Mouse (Mus musculus): Measurements from ENCODE around the gene Zc3h18.

The Zc3h18 gene

GRCm38 (mm10) chr8:122393717-122394116, 17.3 kb downstream of the Zc3h18 start:
- no peak for DNase-seq (ENCODE audit: low spot score in 2 of 2)

DNA sequence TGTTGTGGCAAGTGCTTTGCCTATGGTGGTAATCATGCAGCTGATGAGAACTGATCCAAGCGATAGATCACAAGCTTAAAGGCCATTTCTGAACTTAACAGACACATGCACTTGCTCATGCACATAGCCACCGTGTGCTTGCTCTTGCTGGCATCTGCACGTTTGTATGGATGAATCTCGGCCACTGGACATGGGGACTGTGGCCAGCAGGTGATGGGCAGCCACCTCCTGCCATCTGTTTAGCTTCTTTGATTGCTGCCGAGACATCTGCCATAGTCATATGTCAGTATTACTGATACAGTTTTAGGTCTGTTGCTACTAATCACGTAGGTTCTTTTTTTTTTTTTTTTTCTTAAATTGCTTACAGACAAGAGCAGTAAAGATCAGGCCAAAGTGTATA, 18.9 kb downstream of the Zc3h18 start:
- DNase-seq (ENCODE audit: low spot score in 2 of 2), result no peak

DNA sequence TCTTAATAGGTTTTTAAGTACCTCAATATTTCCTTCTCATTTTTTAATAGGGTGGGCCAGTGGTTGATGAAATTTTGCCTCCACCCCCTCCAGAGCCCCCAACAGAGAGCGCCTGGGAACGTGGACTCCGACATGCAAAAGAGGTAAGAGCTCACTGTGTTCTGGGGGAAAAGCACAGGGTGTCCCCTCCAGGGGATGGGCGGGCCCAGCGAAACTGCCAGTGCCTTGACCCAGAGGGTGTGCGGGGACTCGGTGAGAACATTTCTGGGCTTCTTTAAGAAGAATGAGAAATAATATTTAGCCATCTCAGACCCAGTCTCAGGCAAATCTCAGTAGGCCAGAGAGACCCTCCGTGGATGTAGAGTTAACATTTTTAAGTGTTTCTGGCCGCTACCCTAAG, 21.8 kb downstream of the Zc3h18 start:
- DNase-seq (ENCODE audit: low spot score in 2 of 2), result no peak

DNA sequence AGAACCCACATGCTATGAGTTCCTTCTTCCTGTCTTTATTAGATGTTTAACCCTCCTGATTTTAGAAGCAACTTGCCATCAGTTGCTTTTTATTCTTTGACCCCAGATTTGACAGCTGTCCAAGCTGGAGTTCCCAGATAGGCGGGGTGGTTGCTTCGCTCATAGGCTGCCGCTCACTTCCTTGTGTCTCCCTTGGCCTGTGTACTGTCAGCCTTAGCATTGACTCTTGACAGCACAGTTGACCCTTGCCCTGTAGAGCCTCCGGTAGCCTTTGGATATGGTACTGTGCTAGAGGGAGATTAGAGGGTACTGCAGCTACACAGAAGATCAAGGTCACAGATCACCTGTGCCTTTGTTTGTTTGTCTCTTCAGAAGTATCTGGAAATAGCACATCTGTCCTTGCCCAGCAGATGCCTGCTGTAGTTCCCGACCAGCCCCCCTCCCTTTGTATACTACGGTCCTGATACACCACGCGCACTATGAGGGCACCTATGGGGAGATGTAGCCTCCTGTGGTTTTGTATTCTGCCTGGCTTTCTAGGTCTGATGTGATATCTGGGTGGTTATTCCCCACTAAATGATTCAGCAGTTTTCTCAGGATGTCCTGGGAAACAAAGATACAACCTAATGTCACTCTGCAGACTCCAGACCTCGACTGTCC, 28.9 kb downstream of the Zc3h18 start:
- no peak for DNase-seq (ENCODE audit: low spot score in 2 of 2)

- no peak for DNase-seq (ENCODE audit: low spot score in 2 of 2)
These were observed 31.3 kb downstream of the Zc3h18 start for GRCm38 (mm10) chr8:122407678-122408077.

DNA sequence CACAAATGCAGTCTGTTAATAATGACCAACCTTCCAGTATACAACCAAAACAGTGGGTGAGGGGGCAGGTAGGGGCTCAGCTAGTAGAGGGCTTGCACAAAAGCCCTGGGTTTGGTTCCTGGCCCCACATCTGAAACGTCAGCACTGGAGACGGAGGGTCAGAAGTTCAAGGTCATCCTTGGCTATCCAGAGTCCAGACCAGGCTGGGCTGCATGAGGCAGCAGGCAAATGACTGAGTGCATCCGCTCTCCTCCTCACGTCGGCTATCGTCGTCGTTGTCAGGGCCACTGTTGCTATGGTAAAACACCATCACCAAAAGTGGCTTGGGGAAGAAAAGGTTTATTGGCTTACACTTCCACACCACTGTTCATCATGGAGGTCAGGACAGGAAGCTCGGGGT, 37.9 kb downstream of the Zc3h18 start:
- no peak for DNase-seq (ENCODE audit: low spot score in 2 of 2)

DNA sequence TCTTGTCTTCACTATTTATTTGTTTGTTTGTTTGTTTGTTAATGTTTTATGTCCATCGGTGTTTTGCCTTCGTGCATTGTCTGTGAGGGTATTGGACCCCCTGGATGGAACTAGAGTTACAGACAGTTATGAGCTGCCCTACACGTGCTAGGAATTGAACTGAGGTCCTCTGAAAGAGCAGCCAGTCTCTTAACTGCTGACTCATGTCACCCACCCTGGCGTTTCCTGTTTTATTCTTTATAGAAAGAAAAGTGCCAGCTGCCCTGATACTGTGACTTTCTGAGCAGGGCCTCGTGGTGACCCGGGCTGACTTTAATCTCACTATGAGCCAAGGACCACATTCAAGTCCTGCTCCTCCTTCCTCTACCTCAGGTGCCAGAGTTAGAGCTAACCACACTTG, 39.1 kb downstream of the Zc3h18 start:
- no peak for DNase-seq (ENCODE audit: low spot score in 2 of 2)

DNA sequence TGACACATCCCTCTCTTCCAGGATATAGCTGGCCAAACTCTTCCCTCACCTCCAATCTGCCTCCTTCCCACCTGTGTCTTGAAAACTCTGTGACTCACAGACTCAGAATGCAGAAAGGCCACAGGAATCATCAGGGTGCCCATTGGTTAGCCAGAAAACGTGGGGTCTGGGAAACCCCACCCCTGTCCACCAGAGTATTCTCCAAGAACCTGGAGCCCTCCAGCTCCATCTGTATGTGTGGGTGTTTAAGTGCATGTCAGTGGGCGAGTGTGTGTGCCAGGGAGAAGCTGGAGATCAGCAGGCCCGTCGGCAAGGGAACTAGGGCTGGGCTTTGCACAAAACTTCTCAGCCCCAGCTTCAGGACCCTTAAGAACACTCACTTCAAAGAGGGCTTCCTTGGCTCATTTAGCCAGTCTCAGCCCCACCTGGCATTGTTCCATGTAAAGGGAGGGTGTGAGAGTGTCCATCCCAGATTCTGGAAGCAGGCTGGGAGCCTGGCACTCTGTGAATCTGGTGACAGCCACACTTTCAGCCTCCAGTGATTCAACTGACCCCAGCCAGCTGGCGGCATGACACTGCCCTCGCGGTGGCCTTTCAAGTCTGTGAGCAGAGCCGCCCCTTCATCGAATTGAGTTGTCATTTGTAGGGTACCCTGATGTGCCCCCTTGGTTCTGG, 43.6 kb downstream of the Zc3h18 start:
- DNase-seq (ENCODE audit: low spot score in 2 of 2), result no peak

DNA sequence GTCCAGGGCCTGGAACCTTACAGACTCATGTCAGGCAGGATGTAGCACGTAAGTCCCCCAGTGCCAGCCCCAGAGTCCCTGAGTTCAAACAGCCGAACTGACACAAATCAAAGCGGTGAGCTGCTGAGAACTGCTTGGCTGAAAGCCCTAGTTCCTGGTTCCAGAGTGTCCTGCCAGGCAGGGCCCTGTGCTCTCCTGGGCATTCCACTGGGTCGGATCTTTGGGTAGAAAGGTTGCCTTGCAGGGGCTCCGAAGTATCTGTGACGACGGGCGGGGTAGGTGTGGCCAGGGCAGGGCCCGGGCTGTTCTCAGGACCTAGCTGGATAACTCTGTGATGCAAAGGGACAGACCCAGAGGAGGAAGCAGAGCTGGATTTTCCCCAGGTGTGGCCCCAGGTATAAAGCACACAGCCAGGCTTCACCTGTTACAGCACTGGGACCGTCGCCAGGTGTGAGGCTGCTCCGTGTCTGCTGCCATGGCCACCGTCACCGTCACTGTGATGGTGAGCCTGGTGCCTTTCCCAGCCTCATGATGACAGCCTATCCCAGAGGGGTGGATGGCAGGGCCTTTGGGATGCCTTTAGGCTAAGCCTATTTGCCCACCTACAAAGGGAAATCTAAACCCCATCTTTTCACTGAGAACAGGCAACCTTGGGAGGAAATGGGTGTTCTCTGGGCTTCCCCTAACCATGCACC, 45.1 kb downstream of the Zc3h18 start, which contains the start of gene Il17c:
Il17c (plus strand) TSS at position 645 of the 695 bp plus-strand sequence.
- no peak for DNase-seq (ENCODE audit: low spot score in 2 of 2)

GRCm38 (mm10) chr8:122423217-122423616, 46.8 kb downstream of the Zc3h18 start:
- DNase-seq (ENCODE audit: low spot score in 2 of 2), result no peak

DNA sequence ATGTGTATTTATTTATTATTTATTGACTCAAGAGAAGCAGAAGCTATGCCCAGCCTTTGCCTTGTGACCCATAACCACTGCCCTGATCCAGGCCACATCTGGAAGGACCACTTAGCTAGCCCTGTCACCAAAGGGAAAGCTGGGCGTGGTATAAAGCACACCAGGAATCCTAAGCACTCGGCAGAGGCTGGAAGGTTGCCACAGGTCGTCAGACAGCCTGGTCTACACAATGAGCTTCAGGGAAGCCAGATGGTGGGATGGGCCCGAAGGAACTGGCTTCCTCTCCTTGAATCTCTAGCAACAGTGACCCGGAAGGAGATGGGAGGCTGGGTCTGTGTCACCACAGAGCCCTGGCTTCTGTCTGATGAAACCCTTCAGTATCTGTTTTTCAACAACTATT, 47.2 kb downstream of the Zc3h18 start:
- no peak for DNase-seq (ENCODE audit: low spot score in 2 of 2)

GRCm38 (mm10) chr8:122426145-122426544, 49.7 kb downstream of the Zc3h18 start:
- no peak for DNase-seq (ENCODE audit: low spot score in 2 of 2)

GRCm38 (mm10) chr8:122427607-122428006, 51.2 kb downstream of the Zc3h18 start:
- DNase-seq (ENCODE audit: low spot score in 2 of 2), result no peak

GRCm38 (mm10) chr8:122428163-122428562, 51.8 kb downstream of the Zc3h18 start:
- no peak for DNase-seq (ENCODE audit: low spot score in 2 of 2)

- DNase-seq (ENCODE audit: low spot score in 2 of 2), result no peak
These were observed 53.7 kb downstream of the Zc3h18 start for GRCm38 (mm10) chr8:122430058-122430636.

- no peak for DNase-seq (ENCODE audit: low spot score in 2 of 2)
These were observed 54.2 kb downstream of the Zc3h18 start for GRCm38 (mm10) chr8:122430646-122431045.

DNA sequence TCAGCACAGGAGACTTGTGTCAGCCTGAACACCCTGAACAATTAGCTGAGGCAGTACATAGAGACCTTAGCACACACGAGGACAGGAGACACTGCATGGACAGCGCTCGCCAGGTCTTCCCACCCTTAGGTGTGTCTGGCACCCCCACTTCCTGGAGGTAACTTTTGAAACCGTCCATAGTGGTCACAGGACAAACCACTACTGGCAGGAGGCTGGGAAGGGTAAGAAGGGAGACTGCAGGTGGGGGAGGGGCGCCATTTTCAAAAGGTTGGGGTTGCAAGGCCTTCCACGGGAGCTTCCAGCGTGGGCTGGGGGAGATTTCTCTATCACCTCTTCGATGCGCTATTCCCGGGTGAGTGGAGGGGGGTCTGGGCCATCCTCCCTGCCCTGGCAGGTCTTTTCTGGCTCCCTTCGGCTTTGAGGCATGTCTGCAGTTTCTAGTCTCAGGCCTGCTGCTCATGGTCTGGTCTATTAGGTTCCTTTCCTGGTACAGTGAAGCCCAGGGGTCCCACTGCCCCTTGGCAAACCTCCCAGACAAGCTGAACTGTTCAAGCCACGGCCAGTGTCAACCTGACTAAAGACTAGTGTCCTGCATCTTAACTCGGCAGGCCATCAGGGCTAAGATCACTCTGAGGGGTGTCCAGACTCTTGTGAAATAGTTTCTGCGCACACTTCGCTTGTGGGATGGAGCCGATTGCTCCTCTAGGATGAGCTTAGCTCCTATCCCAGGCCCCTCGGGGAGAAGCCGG, 55.5 kb downstream of the Zc3h18 start:
- DNase-seq (ENCODE audit: low spot score in 2 of 2), result no peak

- DNase-seq (ENCODE audit: low spot score in 2 of 2), result peak; percentile 63 to 70
These were observed 56.2 kb downstream of the Zc3h18 start, which contains the start of gene Cyba for GRCm38 (mm10) chr8:122432443-122433268. Cyba (minus strand) TSS chr8:122432930.

DNA sequence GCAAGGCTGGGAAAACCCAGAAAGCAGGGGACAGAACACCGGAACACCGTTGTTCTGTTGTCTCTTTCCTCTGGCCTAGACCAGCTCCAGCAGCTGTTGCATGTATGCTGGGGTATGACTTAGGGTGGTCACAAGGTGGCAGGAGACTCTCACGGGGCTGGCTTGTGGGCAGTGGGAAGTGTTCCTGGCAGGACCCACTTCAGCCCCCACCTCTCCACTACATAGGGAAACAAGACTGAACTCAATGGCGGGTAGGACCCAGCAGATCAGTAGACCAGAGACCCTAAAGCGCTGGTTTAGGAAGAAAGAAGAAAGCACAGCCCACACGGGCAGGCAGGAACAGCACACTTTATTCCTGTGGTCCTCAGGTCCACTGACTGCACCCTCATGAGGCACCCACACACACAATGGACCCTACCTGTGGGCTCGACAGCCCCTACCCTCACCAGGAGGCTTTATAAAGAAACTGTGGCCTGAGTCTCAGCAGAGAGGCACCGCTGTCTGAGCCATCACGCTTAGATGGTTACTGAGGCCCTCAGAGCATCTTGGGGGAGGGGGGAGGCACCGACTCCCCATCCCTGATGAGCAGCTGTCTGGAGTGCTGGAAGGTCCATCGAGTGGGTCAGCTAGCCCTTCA, 57.0 kb downstream of the Zc3h18 start:
- DNase-seq (ENCODE audit: low spot score in 2 of 2), result no peak

GRCm38 (mm10) chr8:122435375-122435774, 59.0 kb downstream of the Zc3h18 start:
- DNase-seq (ENCODE audit: low spot score in 2 of 2), result no peak
